Mouse (Mus musculus): ENCODE results near the gene Crybg2. TPM values are rescaled to one million over a fixed set of nuclear protein-coding genes. Genes with fewer than 3 reads are reported as not detected.

Gene Crybg2
- total and polyA plus RNA-seq, 2 experiments from 2014 or later, result 2.8 to 5.9 TPM

DNA sequence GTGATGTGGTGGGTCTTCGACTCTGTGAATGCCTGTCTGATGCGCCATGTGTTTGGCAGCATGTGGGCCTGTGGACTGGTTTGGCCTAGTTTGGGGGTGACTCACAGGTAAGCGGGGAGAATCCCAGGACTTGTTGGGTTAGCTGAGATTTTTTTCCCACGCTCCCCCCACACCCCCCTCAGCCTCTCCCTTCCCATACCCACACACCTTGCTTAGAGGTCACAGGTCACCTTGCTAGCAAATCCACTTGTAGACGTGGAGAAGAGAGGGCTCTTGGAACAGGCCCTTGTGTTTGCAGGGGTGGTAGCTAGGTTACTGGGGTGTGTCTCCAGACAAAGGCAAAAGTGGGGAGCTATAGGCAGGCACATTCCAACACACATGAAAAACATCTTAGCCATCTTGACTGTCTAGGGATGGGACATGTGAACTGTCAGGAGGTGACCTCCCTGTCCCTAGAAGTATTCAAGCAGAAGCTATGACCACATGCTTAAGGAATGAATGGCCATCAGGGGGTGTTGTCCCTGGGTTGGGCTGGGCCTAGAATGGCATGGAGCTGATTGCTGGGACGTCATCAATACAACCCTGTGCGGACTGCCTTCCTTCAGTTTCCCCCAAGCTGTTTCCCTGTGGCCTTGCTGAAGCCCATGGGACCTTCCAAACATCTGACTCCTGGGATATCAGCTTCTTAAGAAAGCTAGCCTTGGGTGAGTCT is 7.4 kb downstream of the Crybg2 start:
- Histone ChIP-seq H3K4me3 (ENCODE audit: low read length) (no peak overlapping the region), H3K4me1 (ENCODE audit: insufficient read depth, low read length) (no peaks in the 10 kb centered on the region), H3K36me3 (ENCODE audit: insufficient read depth, low read length) (no peaks in the 10 kb centered on the region), H3K4me2 (ENCODE audit: low read depth, low read length) (no peak overlapping the region), H3K27me3 (ENCODE audit: insufficient read depth, low read length) (no peaks in the 10 kb centered on the region), H3K9me3 (ENCODE audit: low read length) (no peaks in the 10 kb centered on the region), H3K9ac (replicated peaks; ENCODE audit: low read length) (no peak overlapping the region), H3K27ac (no peak overlapping the region)
- ATAC-seq (no peak), DNase-seq (ENCODE audit: low spot score) (no peak)
- no peak for TF ChIP-seq CTCF (IDR thresholded peaks at IDR 0.05; ENCODE audit: low read depth)
- 85% methylated on average over 7 of the region's 7 CpGs for WGBS

DNA sequence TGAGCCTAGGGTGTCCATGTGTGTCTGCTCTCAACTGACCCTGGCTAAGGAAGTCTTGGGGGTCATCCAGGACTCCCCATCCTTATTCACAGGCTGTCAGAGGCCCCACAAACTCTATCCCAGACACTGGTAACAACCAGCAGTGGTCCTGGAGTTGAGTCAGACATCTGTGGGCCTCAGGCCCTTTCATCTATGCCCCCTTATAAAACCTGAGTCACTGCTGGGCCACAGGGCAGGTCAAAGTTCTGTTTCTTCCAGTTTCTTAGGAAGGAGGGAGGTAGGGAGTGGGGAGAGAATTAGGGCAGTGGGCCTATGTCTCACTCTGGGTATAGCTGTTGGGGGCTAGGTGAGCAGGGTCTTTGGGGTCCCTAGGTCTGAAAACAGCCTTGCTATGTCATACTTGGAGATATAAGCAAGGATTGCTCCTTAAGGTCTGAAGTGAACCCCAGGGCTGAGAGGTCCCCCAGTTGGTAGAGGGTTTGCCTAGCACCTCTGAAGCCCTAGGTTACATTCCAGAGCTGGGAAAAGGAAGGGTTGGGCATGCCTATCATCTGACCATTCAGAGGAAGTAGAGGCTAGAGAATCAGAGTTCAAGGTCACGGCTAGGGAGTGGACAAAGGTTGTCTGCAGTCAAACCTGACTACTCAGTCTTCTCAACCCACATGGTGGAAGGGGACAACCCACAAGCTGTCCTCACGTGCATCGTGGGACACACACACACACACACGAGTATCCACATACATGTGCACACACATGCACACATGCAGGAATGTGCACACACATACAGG is 8.4 kb downstream of the Crybg2 start:
- no peaks in the 10 kb centered on the region for H3K9me3 ChIP-seq (ENCODE audit: low read length)
- no peak overlapping the region for H3K4me2 ChIP-seq (ENCODE audit: low read depth, low read length)
- no peaks in the 10 kb centered on the region for H3K4me1 ChIP-seq (ENCODE audit: insufficient read depth, low read length)
- no peak for TF ChIP-seq CTCF (IDR thresholded peaks at IDR 0.05; ENCODE audit: low read depth)
- no peak overlapping the region for H3K9ac ChIP-seq (replicated peaks; ENCODE audit: low read length)
- ATAC-seq (no peak), DNase-seq (ENCODE audit: low spot score) (no peak)
- no peak overlapping the region for H3K27ac ChIP-seq
- H3K36me3 ChIP-seq (ENCODE audit: insufficient read depth, low read length), result no peaks in the 10 kb centered on the region
- no peak overlapping the region for H3K4me3 ChIP-seq (ENCODE audit: low read length)
- no peaks in the 10 kb centered on the region for H3K27me3 ChIP-seq (ENCODE audit: insufficient read depth, low read length)
- WGBS, result 87% methylated on average over 4 of the region's 4 CpGs

DNA sequence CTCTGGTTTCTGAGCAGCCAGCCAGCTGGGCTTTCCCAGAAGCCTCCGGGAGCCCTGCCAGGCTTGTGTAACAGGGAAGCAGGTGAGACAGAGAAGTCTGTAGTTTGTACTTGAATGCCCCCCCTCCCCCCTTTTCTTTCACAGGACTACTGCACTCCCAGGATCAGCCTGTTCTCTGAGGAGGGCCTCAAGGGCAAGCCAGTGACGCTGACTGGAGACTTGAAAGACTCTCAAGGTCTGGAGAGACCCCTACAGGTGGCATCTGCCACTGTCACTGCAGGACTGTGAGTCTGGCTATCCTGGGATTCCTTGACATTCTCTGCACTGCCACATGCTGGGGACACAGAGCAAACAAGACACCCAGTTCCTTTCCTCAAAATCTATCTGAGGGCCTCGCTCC is 18.1 kb downstream of the Crybg2 start:
- no peak overlapping the region for H3K27ac ChIP-seq
- 23% methylated on average over 3 of the region's 3 CpGs for WGBS
- H3K9me3 ChIP-seq (ENCODE audit: low read length), result no peaks in the 10 kb centered on the region

DNA sequence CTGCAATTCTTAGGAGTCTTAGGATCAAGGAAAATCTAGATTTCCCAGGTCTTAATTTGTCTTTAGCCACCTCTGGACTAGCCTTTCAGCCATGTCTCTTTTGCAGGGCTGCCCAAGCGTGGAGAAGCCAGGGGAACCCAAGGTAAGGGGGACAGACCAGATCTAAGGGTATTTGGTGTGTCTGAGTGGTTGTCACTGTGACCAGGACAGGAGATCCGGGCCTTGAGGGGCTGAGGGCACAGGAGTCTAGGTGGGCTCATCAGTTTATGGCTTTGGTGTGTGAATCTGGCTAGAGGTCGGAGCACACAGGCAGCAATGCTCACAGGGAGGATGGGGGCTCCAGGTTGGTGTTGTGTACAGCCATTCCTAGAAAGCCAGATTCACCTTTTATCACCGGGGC is 20.1 kb downstream of the Crybg2 start:
- 81% methylated on average over 4 of the region's 4 CpGs for WGBS
- DNase-seq (ENCODE audit: low spot score) (no peak), ATAC-seq (no peak)
- no peak for TF ChIP-seq CTCF (IDR thresholded peaks at IDR 0.05; ENCODE audit: low read depth)
- H3K27me3 ChIP-seq (ENCODE audit: insufficient read depth, low read length), result no peaks in the 10 kb centered on the region
- H3K4me2 ChIP-seq (ENCODE audit: low read depth, low read length), result no peak overlapping the region
- no peaks in the 10 kb centered on the region for H3K9me3 ChIP-seq (ENCODE audit: low read length)
- no peak overlapping the region for H3K4me3 ChIP-seq (ENCODE audit: low read length)
- no peak overlapping the region for H3K9ac ChIP-seq (replicated peaks; ENCODE audit: low read length)
- H3K4me1 ChIP-seq (ENCODE audit: insufficient read depth, low read length), result peaks cover 3% of the 10 kb centered on the region; the same call in 1 of the 2 replicates
- H3K27ac ChIP-seq, result no peak overlapping the region
- no peaks in the 10 kb centered on the region for H3K36me3 ChIP-seq (ENCODE audit: insufficient read depth, low read length)

More for the DNA sequence above, 18.1 kb downstream of the Crybg2 start:
- Histone ChIP-seq H3K9ac (replicated peaks; ENCODE audit: low read length) (no peak overlapping the region), H3K4me1 (ENCODE audit: insufficient read depth, low read length) (peaks cover 3% of the 10 kb centered on the region; the same call in 1 of the 2 replicates), H3K27me3 (ENCODE audit: insufficient read depth, low read length) (no peaks in the 10 kb centered on the region), H3K36me3 (ENCODE audit: insufficient read depth, low read length) (no peaks in the 10 kb centered on the region), H3K4me2 (ENCODE audit: low read depth, low read length) (no peak overlapping the region), H3K4me3 (ENCODE audit: low read length) (no peak overlapping the region)
- peak; percentile 83 for TF ChIP-seq CTCF (IDR thresholded peaks at IDR 0.05; ENCODE audit: low read depth)
- DNase-seq (ENCODE audit: low spot score), result peak; percentile 85
- ATAC-seq, result peak; percentile 70

DNA sequence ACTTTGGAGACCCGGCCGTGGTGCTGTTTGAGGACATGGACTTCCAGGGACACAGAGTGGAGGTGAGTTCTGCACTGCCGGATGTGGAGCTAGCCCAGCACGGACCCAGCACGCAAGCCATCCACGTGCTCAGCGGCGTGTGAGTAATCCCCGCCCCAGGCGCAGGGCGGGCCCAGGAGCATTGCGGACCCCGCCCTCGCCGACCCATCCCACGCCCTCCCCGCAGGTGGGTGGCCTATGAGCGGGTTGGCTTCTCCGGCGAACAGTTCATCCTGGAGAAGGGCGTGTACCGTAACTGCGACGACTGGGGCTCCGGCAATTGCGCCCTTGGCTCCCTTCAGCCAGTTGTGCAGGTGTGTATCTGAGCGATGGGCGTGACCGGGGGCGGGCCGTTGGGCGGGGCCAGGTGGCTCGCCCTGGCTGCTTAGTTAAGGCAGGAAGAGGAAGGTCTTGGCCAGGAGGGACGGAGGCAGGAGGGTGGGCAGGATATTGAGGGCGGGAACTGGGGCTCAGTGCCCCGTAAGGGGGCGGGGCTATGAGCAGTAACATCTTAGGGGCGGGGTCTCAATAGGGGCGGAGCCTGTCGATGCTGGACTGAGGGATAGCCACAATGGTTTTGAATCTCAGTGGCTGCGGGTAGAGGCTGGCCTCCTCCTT is 21.2 kb downstream of the Crybg2 start:
- no peak for TF ChIP-seq CTCF (IDR thresholded peaks at IDR 0.05; ENCODE audit: low read depth)
- Histone ChIP-seq H3K4me2 (ENCODE audit: low read depth, low read length) (peak overlapping the region; percentile 70), H3K27ac (no peak overlapping the region), H3K9ac (replicated peaks; ENCODE audit: low read length) (peak overlapping the region; percentile 45), H3K9me3 (ENCODE audit: low read length) (no peaks in the 10 kb centered on the region), H3K4me1 (ENCODE audit: insufficient read depth, low read length) (peaks cover 3% of the 10 kb centered on the region; the same call in 1 of the 2 replicates), H3K27me3 (ENCODE audit: insufficient read depth, low read length) (no peaks in the 10 kb centered on the region), H3K4me3 (ENCODE audit: low read length) (peak overlapping the region; percentile 47), H3K36me3 (ENCODE audit: insufficient read depth, low read length) (no peaks in the 10 kb centered on the region)
- ATAC-seq, result peak; percentile 85
- DNase-seq (ENCODE audit: low spot score), result peak; percentile 72
- WGBS, result 1% methylated on average over 41 of the region's 41 CpGs

DNA sequence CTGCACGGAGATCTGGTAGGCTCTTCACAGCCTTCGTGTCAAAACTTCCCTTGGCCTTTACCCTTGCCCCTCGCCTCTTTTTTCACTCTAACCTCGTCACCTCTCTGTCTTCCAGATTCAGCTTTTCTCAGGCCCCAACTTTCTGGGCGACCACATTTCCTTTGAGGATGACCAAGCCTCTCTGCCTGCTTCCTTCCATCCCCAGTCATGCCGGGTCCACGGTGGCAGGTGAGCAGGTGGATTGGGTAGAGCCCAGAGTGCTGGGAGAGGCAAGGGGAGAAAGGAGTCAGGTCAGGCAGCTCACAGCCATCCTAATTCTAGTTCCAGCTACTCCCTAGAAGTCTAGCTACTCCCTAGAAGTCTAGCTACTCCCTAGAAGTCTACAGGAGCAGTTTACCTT is 21.8 kb downstream of the Crybg2 start:
- H3K4me3 ChIP-seq (ENCODE audit: low read length), result peak overlapping the region; percentile 47
- H3K9me3 ChIP-seq (ENCODE audit: low read length), result no peaks in the 10 kb centered on the region
- TF ChIP-seq CTCF (IDR thresholded peaks at IDR 0.05; ENCODE audit: low read depth), result no peak
- ATAC-seq (no peak), DNase-seq (ENCODE audit: low spot score) (no peak)
- H3K27me3 ChIP-seq (ENCODE audit: insufficient read depth, low read length), result no peaks in the 10 kb centered on the region
- peak overlapping the region; percentile 70 for H3K4me2 ChIP-seq (ENCODE audit: low read depth, low read length)
- H3K9ac ChIP-seq (replicated peaks; ENCODE audit: low read length), result peak overlapping the region; percentile 45; the same call in 1 of the 2 replicates
- no peaks in the 10 kb centered on the region for H3K36me3 ChIP-seq (ENCODE audit: insufficient read depth, low read length)
- H3K4me1 ChIP-seq (ENCODE audit: insufficient read depth, low read length), result peaks cover 3% of the 10 kb centered on the region; the same call in 1 of the 2 replicates
- WGBS, result 15% methylated on average over 7 of the region's 7 CpGs
- H3K27ac ChIP-seq, result no peak overlapping the region
